Mouse (Mus musculus) neutrophil, adult 59 days (primary cell): Measurements from ENCODE around the gene Hpse2. TPM values are rescaled to one million over a fixed set of nuclear protein-coding genes. Genes with fewer than 3 reads are reported as not detected.

Experiments
- total RNA-seq, 2 experiments: library from RNA; stranded (reverse); gene quantifications; 1 replicate in 1 of 2; 2 replicates in 1 of 2; pipeline ENCODE4 v1.2.4; 2023

Gene Hpse2
- total RNA-seq, result not detected

DNA sequence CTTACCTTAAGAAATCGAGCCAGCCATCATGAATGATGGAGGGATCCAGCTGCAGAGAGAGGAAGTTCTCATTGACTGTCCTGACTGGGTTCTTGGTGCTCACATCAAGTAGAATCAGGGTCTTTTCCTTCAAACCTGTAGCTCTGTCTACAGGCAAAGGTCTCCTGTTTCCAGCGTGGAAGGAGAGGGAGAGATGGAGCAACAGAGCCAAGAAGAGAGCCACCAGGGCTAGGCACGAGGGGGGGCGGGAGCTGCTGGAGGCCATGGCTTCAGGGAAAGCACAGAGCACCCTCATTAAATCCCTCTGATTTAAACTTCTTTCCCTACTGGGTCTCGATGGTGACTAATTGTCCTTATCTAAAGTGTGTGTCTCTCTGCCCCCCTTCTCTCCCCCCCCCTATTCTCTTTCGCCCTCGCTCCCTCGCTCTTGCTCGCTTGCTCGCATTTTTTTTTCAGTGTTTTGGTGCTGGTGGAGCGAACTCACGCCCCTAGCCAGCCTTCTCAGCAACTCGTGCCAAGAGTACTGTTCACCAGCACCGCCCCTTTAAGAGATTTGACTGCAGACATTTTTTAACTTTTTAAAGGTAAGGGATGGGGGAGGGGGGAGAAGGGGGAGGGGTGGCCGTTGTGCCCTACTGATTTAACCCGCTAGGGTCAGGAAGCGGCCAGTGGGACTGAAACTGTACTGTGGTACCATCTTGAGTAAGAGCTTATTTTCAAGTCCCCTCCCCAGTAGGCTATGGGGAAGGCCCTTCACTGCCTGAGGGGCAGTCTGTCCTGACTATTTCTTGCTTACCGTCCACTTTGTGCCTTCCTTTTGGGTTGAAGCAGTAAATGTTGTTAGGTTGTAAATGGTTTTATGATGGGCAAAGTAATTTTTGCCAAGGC, at the start of gene Hpse2:
TSS of gene Hpse2 (minus strand) at position 339 of the 888 bp plus-strand sequence.

DNA sequence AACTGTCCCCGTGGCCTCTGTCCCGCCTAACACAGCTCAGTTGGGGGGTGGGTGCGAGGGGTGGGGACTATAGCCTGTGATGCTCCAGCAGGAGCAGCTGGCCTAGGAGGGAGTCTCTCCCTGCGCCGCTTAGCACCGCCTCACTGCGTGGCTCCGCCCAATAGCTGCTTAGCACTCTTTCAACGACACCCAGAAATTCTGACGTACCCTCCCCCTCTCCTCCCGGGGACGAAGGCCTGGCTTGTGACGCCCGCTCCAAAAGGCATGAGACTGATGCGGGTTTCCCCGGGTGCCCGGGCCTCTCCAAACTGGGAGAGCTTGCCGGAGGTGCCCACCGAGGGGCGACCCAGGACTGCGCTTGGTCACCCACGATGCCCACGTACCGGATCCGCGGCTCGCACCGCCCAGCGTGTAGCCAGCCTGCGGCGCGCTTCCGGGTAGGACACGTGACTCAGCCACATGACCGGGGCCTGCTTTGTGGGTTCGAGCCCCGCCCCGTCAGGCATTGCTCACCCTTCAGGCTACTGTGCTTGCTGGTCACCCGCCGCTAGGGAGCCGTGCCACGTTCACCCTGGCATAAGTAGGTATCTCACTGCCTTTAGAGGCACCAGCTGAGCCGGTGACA, 608.5 kb downstream of the Hpse2 start, which contains the start of gene Hps1:
TSS of gene Hps1 (minus strand) at position 448 of the 625 bp plus-strand sequence.

DNA sequence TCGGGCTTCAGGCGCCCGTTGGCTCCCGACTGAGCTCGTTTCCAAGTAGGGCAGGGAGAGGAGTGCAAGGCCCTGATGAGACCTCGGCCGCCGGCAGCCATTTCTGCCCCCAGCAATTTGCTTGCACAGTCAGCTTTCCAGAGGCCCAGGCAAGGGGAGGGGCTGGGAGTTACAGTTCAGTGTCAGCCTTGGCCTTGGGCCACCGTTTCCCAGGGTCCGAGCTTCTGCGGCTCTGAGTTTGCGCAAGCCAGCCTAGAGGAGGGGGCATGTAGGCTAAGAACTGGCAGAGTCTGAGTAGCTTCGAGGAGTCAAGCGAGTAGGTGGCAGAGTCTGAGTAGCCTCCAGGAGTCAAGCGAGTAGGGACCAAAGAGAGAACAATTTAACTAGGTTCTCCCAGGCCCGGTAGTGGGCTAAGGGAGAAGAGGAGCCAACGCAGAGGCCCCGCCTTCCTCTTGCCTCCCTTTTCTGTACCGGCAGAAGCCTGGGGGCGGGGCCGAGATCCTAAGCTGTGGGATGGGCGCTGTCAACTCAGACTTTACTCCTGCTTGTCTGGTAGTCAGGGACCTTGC, 635.7 kb downstream of the Hpse2 start, which contains the start of gene Pyroxd2:
TSS of gene Pyroxd2 (minus strand) at position 413 of the 569 bp plus-strand sequence.

Other genes with a start within 250 kb of the Hpse2 start
- gene Cnnm1, start 52.1 kb upstream of the Hpse2 start, total RNA-seq, result under 1 TPM; 0.09 to 0.49 TPM
- gene Got1, start 136.2 kb upstream of the Hpse2 start, total RNA-seq, result 10 to 100 TPM; 26.4 to 29.0 TPM
- not detected for gene Nkx2-3, start 224.0 kb upstream of the Hpse2 start, total RNA-seq